ENCODE assay signal across 16 mouse cellular contexts in genomic region chr13:116972036-116972611, GRCm38 (mm10). TPM values are rescaled to one million over a fixed set of nuclear protein-coding genes. Genes with fewer than 3 reads are reported as not detected.
DNase-seq lines count a peak whose midpoint lies in the region; TF ChIP-seq lines count a peak whose summit lies in the region.
"Had no signal": no experiment of that assay in that cellular context is flagged by ENCODE, and none has a peak within 500 bp of the region (broad histone marks: within the 10 kb centered on the region; RNA-seq: fewer than 3 reads in every experiment).

No protein-coding gene starts in this region.

- intact Hi-C loops in heart, postnatal 25 days (cut with DNase I), result no loop called here

- H3K4me3 ChIP-seq in layer of hippocampus, adult 2 months, result no peak overlapping the region
- H3K4me3 ChIP-seq: embryonic facial prominence, embryonic 12.5 days; forebrain, embryonic 10.5 days; heart, embryonic 10.5 days; hindbrain, embryonic 15.5 days; neural tube, embryonic 13.5 days had no signal

- DNase-seq in heart, adult 11 months, result peak; percentile 15
- no peak for DNase-seq in heart, postnatal 25 days (ENCODE audit: low spot score)
- peak; percentile 60 for DNase-seq in 416B (ENCODE audit: low read depth)
- DNase-seq in induced T-regulatory cell, adult 2 months (ENCODE audit: low read depth), result peak; percentile 18
- DNase-seq in kidney, postnatal 36 days, result peak; percentile 42 to 58
- no peak for DNase-seq in adrenal gland, postnatal 25 days
- no peak for DNase-seq in adrenal gland, postnatal 14 days
- no peak for DNase-seq in layer of hippocampus, adult 2 months (ENCODE audit: low spot score in 2 of 2)
- DNase-seq: cerebellum, adult 9-11 months; right cerebral cortex, adult 18-20 months had no signal

- no peak for TF ChIP-seq CTCF in layer of hippocampus, adult 2 months (conservative IDR thresholded peaks at IDR 0.05)

- H3K27ac ChIP-seq in layer of hippocampus, adult 2 months, result no peak overlapping the region
- H3K27ac ChIP-seq: embryonic facial prominence, embryonic 12.5 days; forebrain, embryonic 10.5 days; heart, embryonic 10.5 days; hindbrain, embryonic 15.5 days; liver, embryonic 14.5 days had no signal

RNA-seq across cellular contexts. Expression of gene Parp8, which starts 53.2 kb away (rescaled TPM):
- total RNA-seq in heart, postnatal 25 days (2021), result 10 to 100 TPM in 1 of 2 experiments, 1 to 10 TPM in 1; 8.7 to 10.3 TPM
- total RNA-seq in adrenal gland, postnatal 25 days (2021), result 14.2 and 14.7 TPM in 2 replicates
- 9.2 and 12.2 TPM in 2 replicates for total RNA-seq in adrenal gland, postnatal 14 days (2021)
- 10 to 100 TPM; 34.6 to 37.6 TPM for total RNA-seq in layer of hippocampus, adult 2 months (2021)

Comparison
In these comparisons a context has a peak if more than half of its experiments do, and no peak if none do; other contexts are left out.
1. DNase-seq: peak in heart, adult 11 months (single experiment), 416B (single experiment), induced T-regulatory cell, adult 2 months (single experiment) and kidney, postnatal 36 days (2 of 2); none in heart, postnatal 25 days (single experiment), adrenal gland, postnatal 25 days (single experiment), adrenal gland, postnatal 14 days (single experiment) and layer of hippocampus, adult 2 months (0 of 2).